Mouse (Mus musculus) activated CD4-positive, CD25-positive, alpha-beta regulatory T cell, adult 4 months (primary cell): ENCODE data around the gene Mrps18a. TPM values are rescaled to one million over a fixed set of nuclear protein-coding genes. Genes with fewer than 3 reads are reported as not detected.
A peak's percentile ranks its signal among the peaks of the same experiment; 100 is the strongest.

ENCODE experiments used
- ATAC-seq: one replicate; pipeline ENCODE4 v1.8.0; 2017
- polyA plus RNA-seq, 2 experiments: library from polyadenylated mRNA; unstranded; fragments of 100-300 nt; shearing (Covaris generic); gene quantifications; one replicate each; pipeline ENCODE4 v1.2.1; 2017

Gene Mrps18a
- 100 to 1,000 TPM; 101 to 132 TPM for polyA plus RNA-seq

DNA sequence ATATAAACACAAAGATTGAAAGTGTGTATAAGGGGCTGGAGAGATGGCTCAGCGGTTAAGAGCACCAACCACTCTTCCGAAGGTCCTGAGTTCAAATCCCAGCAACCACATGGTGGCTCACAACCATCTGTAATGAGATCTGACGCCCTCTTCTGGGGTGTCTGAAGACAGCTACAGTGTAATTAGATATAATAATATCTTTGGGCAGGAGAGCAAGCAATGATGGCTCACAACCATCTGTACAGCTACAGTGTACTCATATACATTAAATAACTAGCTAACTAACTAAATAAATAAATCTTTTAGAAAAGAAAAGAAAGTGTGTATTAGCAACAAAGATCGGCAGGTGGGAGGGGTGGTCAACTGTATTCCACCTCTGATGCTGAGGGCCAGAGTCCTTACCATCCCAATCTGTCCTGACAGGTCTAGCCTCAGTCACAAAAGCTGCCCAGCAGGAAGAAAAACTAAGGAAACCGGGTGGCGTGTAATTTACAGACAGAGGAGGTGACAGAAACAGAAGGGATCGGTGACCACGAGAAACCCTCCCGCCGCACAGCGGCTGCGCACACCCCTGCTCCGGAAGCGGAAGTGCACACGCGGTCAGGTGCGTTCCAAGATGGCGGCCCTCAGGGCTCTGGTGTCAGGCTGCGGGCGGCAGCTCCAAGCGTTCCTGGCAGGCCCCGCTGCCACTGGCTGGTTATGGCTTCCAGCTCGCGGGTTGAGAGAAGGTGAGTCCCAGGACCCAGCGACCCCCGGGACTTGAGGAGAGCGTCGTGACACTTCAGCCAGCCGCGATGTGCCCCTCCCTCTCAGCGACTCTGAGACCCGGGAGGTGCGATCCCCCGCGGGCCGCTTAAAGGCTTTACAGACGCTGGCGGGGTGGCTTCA, at the start of gene Mrps18a:
TSS of gene Mrps18a (plus strand) at position 585 of the 888 bp plus-strand sequence.
- peak; percentile 96 for ATAC-seq

DNA sequence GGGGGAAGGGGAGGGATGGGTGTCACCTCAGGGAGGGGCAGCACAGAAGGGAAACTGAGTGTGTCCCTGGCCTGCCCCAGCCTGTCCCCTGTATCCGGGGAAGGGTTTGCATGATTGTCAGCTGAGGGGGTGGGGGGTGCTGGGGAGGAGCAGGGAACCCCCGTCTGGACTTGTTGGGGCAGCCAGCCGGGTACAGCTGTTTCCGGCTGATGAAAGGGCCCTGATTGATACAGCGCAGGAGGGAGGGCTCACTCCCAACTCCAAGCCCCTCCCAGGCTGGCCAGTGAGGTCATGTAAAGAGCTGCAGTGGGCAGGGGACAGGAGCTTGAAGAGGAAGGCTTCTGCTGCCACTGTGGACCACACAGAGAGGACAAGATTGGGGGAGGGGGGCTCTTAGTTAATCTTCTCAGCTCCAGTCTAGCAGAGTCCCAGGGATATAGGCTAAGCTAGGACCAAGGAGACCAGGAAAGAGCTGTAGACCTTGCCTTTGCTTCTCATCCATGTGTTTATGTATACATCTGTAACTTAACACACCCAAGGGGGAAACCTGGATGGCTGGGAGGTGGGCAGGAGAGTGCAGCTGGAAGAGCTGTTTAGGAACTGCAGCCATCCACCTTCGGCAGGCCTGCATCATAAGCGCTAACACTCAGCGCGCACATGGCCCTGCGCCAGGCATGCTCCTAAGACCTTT, 47.4 kb upstream of the Mrps18a start:
- no peak for ATAC-seq

DNA sequence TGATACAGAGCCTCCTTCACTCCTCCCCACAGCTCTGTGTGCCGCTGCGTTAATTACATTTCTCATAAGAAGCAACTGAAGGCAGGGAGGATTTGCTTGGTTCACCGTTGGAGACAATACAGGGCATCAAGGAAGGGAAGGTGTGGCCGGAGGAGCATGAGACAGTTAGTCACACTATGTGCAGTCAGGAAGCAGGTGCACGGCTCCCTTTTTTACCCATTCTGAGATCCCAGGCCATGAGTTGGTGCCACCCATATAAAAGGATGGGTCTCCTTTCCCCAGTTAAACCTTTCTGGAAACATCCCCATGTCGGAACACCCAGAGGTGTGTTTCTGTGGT, 46.8 kb upstream of the Mrps18a start:
- ATAC-seq: no peak

- ATAC-seq: no peak
Observed at GRCm38 (mm10) chr17:46070046-46070445, 40.7 kb upstream of the Mrps18a start.

DNA sequence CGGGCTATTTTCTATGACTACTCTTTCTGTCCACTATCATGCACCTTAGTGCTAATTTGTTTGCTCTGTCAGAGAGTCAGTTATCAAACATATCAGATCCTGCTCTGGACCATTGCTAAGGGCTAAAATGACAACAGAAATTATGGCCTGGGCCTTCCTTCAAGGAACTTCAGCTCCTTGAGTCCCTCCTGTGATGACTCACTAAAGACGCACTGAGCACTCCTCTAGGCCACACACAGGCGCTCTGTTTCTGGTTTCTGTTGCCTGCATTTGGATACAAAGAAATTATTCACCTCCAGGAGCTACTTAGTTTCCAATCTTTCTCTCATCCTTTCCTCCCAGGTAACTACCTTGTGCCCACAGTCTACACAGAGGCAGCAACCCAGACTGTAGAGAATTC, 39.3 kb upstream of the Mrps18a start:
- ATAC-seq: no peak

- ATAC-seq: peak; percentile 80
Observed at GRCm38 (mm10) chr17:46073730-46074301, 37.0 kb upstream of the Mrps18a start.

GRCm38 (mm10) chr17:46074398-46075115, 36.2 kb upstream of the Mrps18a start:
- ATAC-seq: no peak

GRCm38 (mm10) chr17:46075116-46075485, 35.7 kb upstream of the Mrps18a start:
- ATAC-seq: no peak

GRCm38 (mm10) chr17:46075551-46076259, 35.1 kb upstream of the Mrps18a start:
- ATAC-seq: no peak

DNA sequence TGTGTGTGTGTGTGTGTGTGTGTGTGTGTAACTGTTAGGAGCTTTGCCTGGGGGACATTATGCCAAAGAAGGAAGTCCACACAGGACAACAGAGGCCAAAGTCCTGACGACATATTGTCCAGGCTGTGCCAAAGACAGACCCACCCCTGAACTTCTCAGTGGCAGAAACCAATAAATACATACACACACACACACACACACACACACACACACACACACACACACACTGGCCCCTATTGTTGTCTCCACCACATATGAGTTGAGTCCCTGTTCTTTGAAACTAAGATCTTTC, 34.6 kb upstream of the Mrps18a start:
- no peak for ATAC-seq

GRCm38 (mm10) chr17:46077921-46078534, 32.8 kb upstream of the Mrps18a start:
- no peak for ATAC-seq

DNA sequence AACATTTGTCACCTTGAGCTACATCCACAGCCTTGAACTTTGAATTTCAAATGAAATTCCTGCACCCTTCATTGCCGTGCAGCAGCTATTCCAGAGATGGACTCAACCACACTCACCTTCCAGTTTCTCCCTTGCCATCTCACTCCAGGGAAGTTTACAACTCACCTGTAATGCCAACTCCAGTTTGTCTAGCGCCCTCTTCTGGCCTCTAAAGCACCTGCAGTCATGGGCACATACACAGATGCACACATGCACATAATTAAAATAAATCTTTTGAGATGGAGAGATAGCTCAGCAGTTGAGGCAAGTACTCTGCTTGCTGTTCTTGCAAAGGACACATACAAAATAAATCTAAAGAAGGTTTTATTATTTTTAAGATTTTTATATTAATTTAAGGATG, 31.7 kb upstream of the Mrps18a start:
- no peak for ATAC-seq

GRCm38 (mm10) chr17:46080388-46080787, 30.4 kb upstream of the Mrps18a start:
- no peak for ATAC-seq

DNA sequence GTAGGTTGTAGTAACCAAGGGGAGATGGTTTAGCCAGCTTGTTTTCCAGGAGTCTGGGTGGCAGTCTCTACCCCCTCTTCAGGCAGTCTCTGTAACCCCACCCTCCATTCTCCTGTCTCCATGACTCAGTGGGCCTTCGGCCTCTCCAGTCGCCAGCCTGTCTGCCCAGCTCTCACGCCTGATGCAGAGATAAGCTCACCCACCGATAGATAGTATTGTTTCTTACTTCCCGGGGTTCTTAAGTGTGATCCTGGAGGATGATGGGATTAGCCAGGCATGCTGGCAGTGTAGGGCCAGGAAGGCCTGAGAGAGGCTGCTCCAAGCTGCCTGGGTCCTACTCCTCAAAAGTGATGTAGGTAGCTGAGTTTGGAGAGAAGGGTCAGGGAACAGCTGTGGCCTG, 29.7 kb upstream of the Mrps18a start:
- no peak for ATAC-seq

DNA sequence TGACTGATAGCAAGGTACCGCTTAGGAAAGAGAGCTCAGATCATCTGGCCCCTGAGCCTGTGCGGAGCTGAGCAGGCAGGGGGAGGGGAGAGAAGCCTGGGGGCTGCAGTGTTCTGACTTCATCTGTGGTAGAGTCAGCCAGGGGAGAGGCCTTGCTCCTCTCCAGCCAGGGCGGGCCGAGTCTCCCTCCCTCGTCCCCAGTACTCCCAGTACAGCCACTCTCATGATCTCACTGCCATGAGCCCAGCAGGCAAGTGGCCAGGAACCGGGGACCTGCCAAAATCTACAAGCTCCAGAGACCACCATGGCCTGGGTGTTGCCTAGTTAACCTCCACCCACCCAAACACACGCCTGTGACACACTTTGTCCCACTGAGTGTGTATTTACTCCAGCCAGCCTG, 29.1 kb upstream of the Mrps18a start:
- no peak for ATAC-seq

DNA sequence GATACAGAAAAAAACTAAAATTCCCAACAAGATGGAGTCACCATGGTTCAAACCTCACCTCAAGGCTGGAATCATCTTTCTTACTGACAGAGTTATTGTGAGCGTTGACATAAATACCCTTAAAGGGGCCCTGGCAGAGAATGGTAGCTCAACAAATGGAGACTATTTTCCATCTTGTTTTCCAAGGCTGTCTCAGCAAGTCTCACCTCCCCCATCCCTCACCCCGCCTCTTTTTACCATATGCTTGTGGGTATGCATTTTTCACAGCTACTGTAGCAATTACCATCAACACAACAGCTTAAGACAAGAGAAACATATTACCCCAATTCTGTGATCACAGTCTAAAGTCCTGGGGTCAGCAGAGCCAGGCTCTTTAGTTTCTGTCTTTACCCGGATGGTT, 27.4 kb upstream of the Mrps18a start:
- ATAC-seq: no peak

DNA sequence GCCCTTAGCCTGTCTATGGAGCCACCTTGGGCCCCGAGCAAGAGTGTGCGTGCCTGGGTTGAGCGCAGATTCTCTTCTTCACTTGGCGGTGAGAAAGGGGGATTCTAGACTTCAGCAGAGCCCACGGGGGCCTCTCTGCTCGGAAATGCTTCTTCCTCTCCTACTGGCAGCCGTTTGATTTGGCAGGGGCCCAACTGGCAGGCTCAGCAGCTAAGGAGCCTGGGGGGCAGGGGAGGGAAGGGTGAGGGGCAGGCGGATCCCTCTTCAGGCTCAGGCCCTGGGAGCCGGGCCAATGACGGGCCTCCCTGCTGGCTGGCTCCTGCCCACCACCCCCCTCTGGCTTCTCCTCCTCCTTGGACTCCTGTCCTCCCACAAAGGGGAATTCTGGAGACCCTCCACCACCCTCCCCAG, 26.7 kb upstream of the Mrps18a start:
- no peak for ATAC-seq

GRCm38 (mm10) chr17:46086341-46086870, 24.4 kb upstream of the Mrps18a start:
- no peak for ATAC-seq

GRCm38 (mm10) chr17:46091351-46091750, 19.4 kb upstream of the Mrps18a start:
- ATAC-seq: no peak

DNA sequence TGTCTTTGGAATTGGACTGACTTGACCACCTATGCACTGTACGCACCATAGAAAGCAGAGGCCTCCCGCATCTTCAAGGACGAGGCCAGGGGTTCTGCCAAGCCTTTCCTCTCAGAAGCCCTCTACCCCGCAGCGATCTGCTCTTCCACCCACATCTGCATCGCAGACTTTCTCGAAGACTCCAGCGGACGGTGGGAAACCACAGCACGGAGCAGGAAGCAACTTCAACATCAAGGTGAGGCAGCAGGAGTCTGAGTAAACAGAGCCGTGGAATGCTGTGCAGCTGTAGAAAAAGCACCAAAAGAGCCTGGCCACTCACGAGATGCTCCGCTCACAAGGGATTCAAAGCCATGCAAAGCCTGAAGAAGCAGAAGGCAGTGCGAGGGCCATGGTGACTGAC, 18.9 kb upstream of the Mrps18a start:
- no peak for ATAC-seq

GRCm38 (mm10) chr17:46098525-46098924, 12.3 kb upstream of the Mrps18a start:
- no peak for ATAC-seq

DNA sequence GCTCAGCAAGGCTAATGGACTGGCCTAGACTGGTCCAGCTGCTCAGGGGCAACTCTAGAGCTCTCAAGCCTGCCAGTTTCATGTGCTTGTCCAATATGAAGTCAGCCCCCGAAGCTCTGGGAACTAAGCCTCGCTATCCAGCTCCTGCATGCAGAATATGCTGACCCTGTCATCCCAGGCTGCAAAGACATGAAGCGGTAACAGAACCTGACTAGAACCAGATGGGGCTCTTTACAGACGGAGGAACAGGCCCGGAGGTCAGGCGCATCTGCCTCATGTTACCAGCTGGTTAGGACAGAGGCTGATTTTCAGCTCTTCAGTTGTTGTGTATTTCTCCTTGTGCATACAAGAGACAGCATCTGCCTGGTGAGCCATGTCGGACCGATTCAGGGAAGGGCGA, 8.9 kb upstream of the Mrps18a start:
- no peak for ATAC-seq
